7 mouse cellular contexts compared by ENCODE assay signal in genomic region chrX:77432846-77433810, GRCm38 (mm10).
A peak's percentile ranks its signal among the peaks of the same experiment; 100 is the strongest.
DNase-seq lines count a peak whose midpoint lies in the region; ATAC-seq lines count a peak whose summit lies in the region.

No protein-coding gene starts in this region.

- H3K4me2 ChIP-seq in midbrain, embryonic 13.5 days (replicated peaks) = peak overlapping the region; percentile 36

- no peaks in the 10 kb centered on the region for H3K27me3 ChIP-seq in limb, embryonic 10.5 days (ENCODE audit: low read depth, poor library complexity, severe bottlenecking)
- H3K27me3 ChIP-seq in midbrain, embryonic 13.5 days = no peaks in the 10 kb centered on the region

- H3K9me3 ChIP-seq in limb, embryonic 10.5 days (replicated peaks) = no peaks in the 10 kb centered on the region
- no peaks in the 10 kb centered on the region for H3K9me3 ChIP-seq in midbrain, embryonic 13.5 days

- H3K4me1 ChIP-seq in limb, embryonic 10.5 days = no peaks in the 10 kb centered on the region
- H3K4me1 ChIP-seq in midbrain, embryonic 13.5 days (replicated peaks) = peaks cover 3% of the 10 kb centered on the region; the same call in 1 of the 2 replicates

- peak overlapping the region; percentile 70 for H3K27ac ChIP-seq in limb, embryonic 10.5 days
- peak overlapping the region; percentile 73 for H3K27ac ChIP-seq in midbrain, embryonic 13.5 days

- 10% methylated on average over 24 of the region's 29 CpGs for WGBS in limb, embryonic 10.5 days
- WGBS in midbrain, embryonic 13.5 days = 22% methylated on average over 27 of the region's 29 CpGs

- no peak overlapping the region for H3K9ac ChIP-seq in midbrain, embryonic 13.5 days (replicated peaks)

- peak; percentile 94 for DNase-seq in adrenal gland, adult 8-10 months
- peak; percentile 89 for DNase-seq in embryo, embryonic 9.5 days (ENCODE audit: extremely low spot score)
- peak; percentile 97 for DNase-seq in kidney, adult 11 months
- peak; percentile 95 for DNase-seq in limb, embryonic 10.5 days (ENCODE audit: low spot score)
- peak; percentile 71 for DNase-seq in spleen, adult 12 weeks (ENCODE audit: low spot score)

- ATAC-seq in granulocyte monocyte progenitor cell, adult 5-6 weeks (replicated peaks; ENCODE audit: poor library complexity, severe bottlenecking) = peak; percentile 98
- peak; percentile 98 for ATAC-seq in midbrain, embryonic 13.5 days

- H3K36me3 ChIP-seq in limb, embryonic 10.5 days = no peaks in the 10 kb centered on the region
- H3K36me3 ChIP-seq in midbrain, embryonic 13.5 days = no peaks in the 10 kb centered on the region

- peak overlapping the region; percentile 31 for H3K4me3 ChIP-seq in limb, embryonic 10.5 days
- peak overlapping the region; percentile 6; the same call in 1 of the 2 replicates for H3K4me3 ChIP-seq in midbrain, embryonic 13.5 days (replicated peaks)

Comparison
In these comparisons a context has a peak if more than half of its experiments do, and no peak if none do; other contexts are left out.
1. Peak in every context shown above with its lines: DNase-seq, ATAC-seq, H3K4me3 ChIP-seq and H3K27ac ChIP-seq.